Mouse (Mus musculus): ENCODE measurements at regions not wholly inside any gene's neighbourhood (a gene's known extent, or its start where the extent isn't known, plus 50 kb on each side); places are given as distances from the start of the nearest gene placed in this dataset.

DNA sequence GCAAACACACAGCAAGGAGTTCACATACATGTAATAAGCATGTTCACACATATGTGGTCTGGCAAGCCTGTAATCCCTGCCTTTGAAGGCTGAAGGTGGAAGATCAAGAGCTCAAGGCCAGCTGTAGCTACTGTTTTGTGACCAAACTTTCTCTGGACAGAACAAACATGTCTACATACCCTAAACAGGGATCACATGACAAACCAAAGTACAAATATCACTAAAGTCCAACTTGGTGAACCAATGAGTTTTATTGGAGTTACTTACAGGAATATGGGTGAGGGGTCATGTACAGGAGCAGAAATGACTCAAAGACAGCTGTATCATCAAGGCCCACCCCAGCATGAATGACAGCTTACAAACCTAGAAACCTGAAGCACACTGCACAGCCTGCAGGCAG is 56.6 kb upstream of the Glrp1 start:
- TF ChIP-seq TCF12 (IDR thresholded peaks at IDR 0.05; ENCODE audit: insufficient read depth, poor library complexity, severe bottlenecking), result no peak
- no peak for TF ChIP-seq MYOD1 (IDR thresholded peaks at IDR 0.05; ENCODE audit: control insufficient read depth in 1 of 3, insufficient read length in 2 of 3, low read depth in 2 of 3)
- TF ChIP-seq POLR2A (IDR thresholded peaks at IDR 0.05; ENCODE audit: insufficient read length, low read depth), result no peak
- TF ChIP-seq CEBPB (IDR thresholded peaks at IDR 0.05; ENCODE audit: insufficient read depth, poor library complexity, severe bottlenecking), result no peak
- no peak for TF ChIP-seq MAX (IDR thresholded peaks at IDR 0.05; ENCODE audit: low read depth)
- no peak for TF ChIP-seq USF1 (IDR thresholded peaks at IDR 0.05; ENCODE audit: low read depth)
- TF ChIP-seq MYOG (IDR thresholded peaks at IDR 0.05; ENCODE audit: control insufficient read depth in 1 of 3, insufficient read depth in 1 of 3, insufficient read length in 2 of 3, low read depth in 2 of 3), result no peak
- no peak for TF ChIP-seq TCF3 (IDR thresholded peaks at IDR 0.05; ENCODE audit: insufficient read length, low read depth)
- TF ChIP-seq E2F4 (IDR thresholded peaks at IDR 0.05; ENCODE audit: insufficient read depth), result no peak
- no peak for TF ChIP-seq POLR2AphosphoS2 (IDR thresholded peaks at IDR 0.05; ENCODE audit: insufficient read length, low read depth)
